Mouse (Mus musculus) myocyte (in vitro differentiated cells): ENCODE measurements at regions not wholly inside any gene's neighbourhood (a gene's known extent, or its start where the extent isn't known, plus 50 kb on each side); places are given as distances from the start of the nearest gene placed in this dataset.

Experiments
- MAX ChIP-seq: IDR thresholded peaks from one replicate; pipeline ENCODE4 v1.6.1; 2011; ENCODE audit warnings: low read depth, mild to moderate bottlenecking, control low read depth
- MYOD1 ChIP-seq, 3 experiments: IDR thresholded peaks; one replicate each; pipeline ENCODE4 v1.6.1; 2011; ENCODE audit warnings: control low read depth in 2 of 3, low read depth in 2 of 3, mild to moderate bottlenecking in 2 of 3, moderate library complexity in 1 of 3; ENCODE audit not compliant: insufficient read length in 2 of 3, control insufficient read depth in 1 of 3
- POLR2A ChIP-seq: IDR thresholded peaks from one replicate; pipeline ENCODE4 v1.6.1; 2011; ENCODE audit warnings: low read depth, mild to moderate bottlenecking, control low read depth, moderate library complexity; ENCODE audit not compliant: insufficient read length
- TCF12 ChIP-seq: IDR thresholded peaks from one replicate; pipeline ENCODE4 v1.6.1; 2011; ENCODE audit warnings: mild to moderate bottlenecking, control low read depth; ENCODE audit not compliant: poor library complexity, insufficient read depth, severe bottlenecking

GRCm38 (mm10) chrX:11139971-11140421 lies 159.1 kb upstream of the H2al1a start:
- TF ChIP-seq MYOD1 (IDR thresholded peaks at IDR 0.05; ENCODE audit: control insufficient read depth in 1 of 3, insufficient read length in 2 of 3, low read depth in 2 of 3): no peak
- TF ChIP-seq POLR2A: no peak
- TF ChIP-seq TCF12: no peak
- no peak for TF ChIP-seq MAX
